Mouse (Mus musculus) adipocyte (in vitro differentiated cells): ENCODE measurements around the gene Ercc8.

Experiments
- DNase-seq: peaks from one replicate; pipeline ENCODE4 v3.0.0-alpha.2; 2016; ENCODE audit warnings: low spot score

Ercc8 gene

GRCm38 (mm10) chr13:108157732-108158464 lies 633 bp upstream of the Ercc8 start:
- DNase-seq, result no peak

- no peak for DNase-seq
Observed at GRCm38 (mm10) chr13:108159241-108159575, 677 bp downstream of the Ercc8 start.

GRCm38 (mm10) chr13:108159963-108160362 lies 1.4 kb downstream of the Ercc8 start:
- peak; percentile 43 for DNase-seq

GRCm38 (mm10) chr13:108163912-108164311 lies 5.4 kb downstream of the Ercc8 start:
- DNase-seq, result no peak

- no peak for DNase-seq
Observed at GRCm38 (mm10) chr13:108164621-108165020, 6.1 kb downstream of the Ercc8 start.

- no peak for DNase-seq
Observed at GRCm38 (mm10) chr13:108170002-108170401, 11.5 kb downstream of the Ercc8 start.

GRCm38 (mm10) chr13:108170511-108170910 lies 12.0 kb downstream of the Ercc8 start:
- DNase-seq, result no peak

GRCm38 (mm10) chr13:108179618-108180017 lies 21.1 kb downstream of the Ercc8 start:
- DNase-seq, result no peak

- no peak for DNase-seq
Observed at GRCm38 (mm10) chr13:108180821-108181220, 22.3 kb downstream of the Ercc8 start.

GRCm38 (mm10) chr13:108184743-108185255 lies 26.3 kb downstream of the Ercc8 start:
- no peak for DNase-seq

- no peak for DNase-seq
Observed at GRCm38 (mm10) chr13:108185530-108185929, 27.0 kb downstream of the Ercc8 start.

- DNase-seq, result no peak
Observed at GRCm38 (mm10) chr13:108187994-108188393, 29.5 kb downstream of the Ercc8 start.

- DNase-seq, result peak; percentile 47
Observed at GRCm38 (mm10) chr13:108191074-108191720, 32.7 kb downstream of the Ercc8 start.

- DNase-seq, result no peak
Observed at GRCm38 (mm10) chr13:108195474-108195873, 36.9 kb downstream of the Ercc8 start.

GRCm38 (mm10) chr13:108204857-108205256 lies 46.3 kb downstream of the Ercc8 start:
- no peak for DNase-seq

GRCm38 (mm10) chr13:108207447-108207846 lies 48.9 kb downstream of the Ercc8 start:
- DNase-seq, result no peak

- DNase-seq, result no peak
Observed at GRCm38 (mm10) chr13:108208090-108208489, 49.6 kb downstream of the Ercc8 start.

GRCm38 (mm10) chr13:108210960-108211359 lies 52.4 kb downstream of the Ercc8 start:
- no peak for DNase-seq

- no peak for DNase-seq
Observed at GRCm38 (mm10) chr13:108212397-108213018, 54.0 kb downstream of the Ercc8 start.

- no peak for DNase-seq
Observed at GRCm38 (mm10) chr13:108214081-108214484, 55.6 kb downstream of the Ercc8 start, which contains the start of gene Elovl7. Gene Elovl7 (plus strand): TSS chr13:108214404.

GRCm38 (mm10) chr13:108214485-108215107 lies 56.1 kb downstream of the Ercc8 start:
- no peak for DNase-seq

- no peak for DNase-seq
Observed at GRCm38 (mm10) chr13:108215231-108215780, 56.8 kb downstream of the Ercc8 start.
